Comparison of ENCODE assay signal across 23 mouse cellular contexts in genomic region chr13:70837571-70837970, GRCm38 (mm10). TPM values are rescaled to one million over a fixed set of nuclear protein-coding genes. Genes with fewer than 3 reads are reported as not detected.
DNase-seq lines count a peak whose midpoint lies in the region; ATAC-seq and TF ChIP-seq lines count a peak whose summit lies in the region.
"Had no signal": no experiment of that assay in that cellular context is flagged by ENCODE, and none has a peak within 500 bp of the region (broad histone marks: within the 10 kb centered on the region; RNA-seq: fewer than 3 reads in every experiment).

No protein-coding gene starts in this region.

- no peak overlapping the region for H3K27ac ChIP-seq in hindbrain, postnatal 0 days
- H3K27ac ChIP-seq in hindbrain, embryonic 16.5 days (ENCODE audit: low read depth, low read length), result no peak overlapping the region
- no peak overlapping the region for H3K27ac ChIP-seq in kidney, embryonic 16.5 days (ENCODE audit: low read length)
- H3K27ac ChIP-seq in limb, embryonic 10.5 days, result no peak overlapping the region
- H3K27ac ChIP-seq: limb, embryonic 15.5 days; liver, embryonic 14.5 days; stomach, embryonic 15.5 days had no signal

- H3K4me2 ChIP-seq in hindbrain, postnatal 0 days (ENCODE audit: low read depth, low read length), result no peak overlapping the region
- no peak overlapping the region for H3K4me2 ChIP-seq in hindbrain, embryonic 16.5 days (ENCODE audit: low read length)
- H3K4me2 ChIP-seq in kidney, embryonic 16.5 days (replicated peaks; ENCODE audit: low read depth, low read length), result 0 out of 2 replicates have a peak overlapping the region, but pooled peaks have one; percentile 4
- H3K4me2 ChIP-seq: limb, embryonic 15.5 days; midbrain, embryonic 11.5 days; stomach, embryonic 15.5 days had no signal

- H3K27me3 ChIP-seq in hindbrain, postnatal 0 days (ENCODE audit: insufficient read depth, low read length), result no peaks in the 10 kb centered on the region
- H3K27me3 ChIP-seq in hindbrain, embryonic 16.5 days (replicated peaks; ENCODE audit: control insufficient read depth, insufficient read depth, low read length), result no peaks in the 10 kb centered on the region; the same call in 1 of the 2 replicates
- H3K27me3 ChIP-seq in kidney, embryonic 16.5 days (ENCODE audit: insufficient read depth, low read length), result peaks cover 9% of the 10 kb centered on the region; the same call in 1 of the 2 replicates
- peaks cover 24% of the 10 kb centered on the region for H3K27me3 ChIP-seq in limb, embryonic 10.5 days (ENCODE audit: low read depth, poor library complexity, severe bottlenecking)

- no peak for TF ChIP-seq CTCF in hindbrain, postnatal 0 days (IDR thresholded peaks at IDR 0.05; ENCODE audit: low read depth)

- no peaks in the 10 kb centered on the region for H3K4me1 ChIP-seq in hindbrain, postnatal 0 days (ENCODE audit: insufficient read depth, low read length)
- H3K4me1 ChIP-seq in hindbrain, embryonic 16.5 days (ENCODE audit: control insufficient read depth, insufficient read depth, low read depth, low read length), result peaks cover 5% of the 10 kb centered on the region
- peaks cover 18% of the 10 kb centered on the region for H3K4me1 ChIP-seq in kidney, embryonic 16.5 days (ENCODE audit: insufficient read depth, low read length)
- peaks cover 12% of the 10 kb centered on the region for H3K4me1 ChIP-seq in limb, embryonic 10.5 days

- 60% methylated on average over 5 of the region's 5 CpGs for WGBS in hindbrain, postnatal 0 days
- 74% methylated on average over 5 of the region's 5 CpGs for WGBS in hindbrain, embryonic 16.5 days
- 66% methylated on average over 5 of the region's 5 CpGs for WGBS in kidney, embryonic 16.5 days
- 90% methylated on average over 5 of the region's 5 CpGs for WGBS in limb, embryonic 10.5 days

- no peak for ATAC-seq in hindbrain, postnatal 0 days
- ATAC-seq in hindbrain, embryonic 16.5 days, result no peak
- no peak for ATAC-seq in kidney, embryonic 16.5 days (ENCODE audit: low FRiP score, low TSS enrichment)

- no peaks in the 10 kb centered on the region for H3K36me3 ChIP-seq in hindbrain, postnatal 0 days (ENCODE audit: insufficient read depth, low read length)
- H3K36me3 ChIP-seq in hindbrain, embryonic 16.5 days (ENCODE audit: control insufficient read depth, insufficient read depth, low read length), result no peaks in the 10 kb centered on the region
- H3K36me3 ChIP-seq in kidney, embryonic 16.5 days (ENCODE audit: insufficient read depth, low read length), result peaks cover 15% of the 10 kb centered on the region; the same call in 1 of the 2 replicates
- H3K36me3 ChIP-seq in limb, embryonic 10.5 days, result no peaks in the 10 kb centered on the region
- H3K36me3 ChIP-seq: limb, embryonic 15.5 days; stomach, embryonic 15.5 days had no signal

- H3K9ac ChIP-seq in hindbrain, postnatal 0 days (replicated peaks; ENCODE audit: low read length), result no peak overlapping the region
- no peak overlapping the region for H3K9ac ChIP-seq in hindbrain, embryonic 16.5 days (ENCODE audit: low read depth, low read length)
- H3K9ac ChIP-seq in kidney, embryonic 16.5 days (replicated peaks; ENCODE audit: low read length), result no peak overlapping the region
- H3K9ac ChIP-seq: limb, embryonic 15.5 days; liver, embryonic 14.5 days; stomach, embryonic 15.5 days had no signal

- no peaks in the 10 kb centered on the region for H3K9me3 ChIP-seq in hindbrain, postnatal 0 days (ENCODE audit: low read length)
- no peaks in the 10 kb centered on the region for H3K9me3 ChIP-seq in hindbrain, embryonic 16.5 days (ENCODE audit: control insufficient read depth, low read length)
- H3K9me3 ChIP-seq in kidney, embryonic 16.5 days (ENCODE audit: low read length), result no peaks in the 10 kb centered on the region
- H3K9me3 ChIP-seq in limb, embryonic 10.5 days (replicated peaks), result no peaks in the 10 kb centered on the region
- H3K9me3 ChIP-seq: limb, embryonic 15.5 days; stomach, embryonic 15.5 days had no signal

- peak; percentile 16 for DNase-seq in hindbrain, postnatal 0 days (ENCODE audit: low spot score)
- no peak for DNase-seq in kidney, adult 8-10 months
- peak; percentile 44 for DNase-seq in NIH3T3 (ENCODE audit: low read depth)
- DNase-seq in limb, embryonic 10.5 days (ENCODE audit: low spot score), result peak; percentile 7
- DNase-seq: adrenal gland, adult 8-10 months; cerebellum, adult 8-10 months; gastrocnemius, postnatal 10 days; kidney, adult 11 months; left cerebral cortex, postnatal 4 days; lung, postnatal 36 days; right cerebral cortex, postnatal 25 days had no signal

- H3K4me3 ChIP-seq in hindbrain, postnatal 0 days (ENCODE audit: low read length), result no peak overlapping the region
- H3K4me3 ChIP-seq in hindbrain, embryonic 16.5 days (ENCODE audit: low read length), result no peak overlapping the region
- H3K4me3 ChIP-seq in kidney, embryonic 16.5 days (ENCODE audit: low read length), result no peak overlapping the region
- H3K4me3 ChIP-seq in limb, embryonic 10.5 days, result no peak overlapping the region
- H3K4me3 ChIP-seq: erythroblast, embryonic 14.5 days; limb, embryonic 15.5 days; stomach, embryonic 15.5 days had no signal

RNA-seq across cellular contexts. Expression of gene Adamts16, which starts 4.0 kb away (rescaled TPM):
- 4.5 and 4.7 TPM in 2 replicates for total RNA-seq in hindbrain, postnatal 0 days (2014; rRNA removed)
- polyA plus RNA-seq in hindbrain, postnatal 0 days (2015; fragmentation: Nextera tagmentation; extraction: Ambion mirVana), result 2.4 and 2.9 TPM in 2 replicates
- polyA plus RNA-seq in hindbrain, embryonic 16.5 days (2015; fragmentation: Nextera tagmentation; extraction: Ambion mirVana), result 2.7 and 3.6 TPM in 2 replicates
- polyA plus RNA-seq in kidney, embryonic 16.5 days (2015; fragmentation: Nextera tagmentation; extraction: Ambion mirVana), result 18.9 and 19.6 TPM in 2 replicates
- polyA plus RNA-seq in limb, embryonic 10.5 days (2016; fragmentation: Nextera tagmentation; extraction: Ambion mirVana), result 1.5 and 1.9 TPM in 2 replicates
- total RNA-seq: CH12.LX; heart, adult 8-10 months; heart, postnatal 25 days; megakaryocyte, adult 5-6 weeks had no signal
- polyA plus RNA-seq: C2C12; erythroblast, embryonic 14.5 days had no signal

Comparison
In these comparisons a context has a peak if more than half of its experiments do, and no peak if none do; other contexts are left out.
1. DNase-seq: peak in hindbrain, postnatal 0 days (single experiment), NIH3T3 (single experiment) and limb, embryonic 10.5 days (single experiment); none in kidney, adult 8-10 months (0 of 2).